Mouse (Mus musculus) embryo, embryonic 10.5 days (tissue): ENCODE measurements at regions not wholly inside any gene's neighbourhood (a gene's known extent, or its start where the extent isn't known, plus 50 kb on each side); places are given as distances from the start of the nearest gene placed in this dataset.
A peak's percentile ranks its signal among the peaks of the same experiment; 100 is the strongest.

Experiments
- DNase-seq: peaks from one replicate; pipeline ENCODE4 v3.0.0-alpha.2; 2015; ENCODE audit warnings: low spot score

- no peak for DNase-seq
Observed at GRCm38 (mm10) chr9:5822234-5822633, 346.1 kb upstream of the Pdgfd start.

DNA sequence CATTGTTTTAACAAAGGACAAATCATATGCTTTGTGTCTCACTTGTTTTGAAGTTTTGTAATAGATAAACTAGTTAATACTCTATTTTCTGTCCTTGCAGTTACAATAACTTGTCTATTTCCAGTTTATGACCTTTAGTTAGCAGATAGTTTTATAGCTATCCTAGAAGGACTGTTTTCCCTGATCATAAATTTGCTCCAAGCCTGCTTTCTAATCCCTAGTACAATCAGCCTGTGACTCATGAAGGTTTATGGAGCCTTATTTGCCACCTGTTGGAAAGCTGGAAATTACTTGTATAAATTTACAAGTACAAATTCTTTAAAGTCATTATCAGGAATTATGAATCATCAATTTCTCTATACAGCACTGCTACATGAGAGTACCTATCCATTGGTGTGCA, 339.5 kb upstream of the Pdgfd start:
- DNase-seq = no peak

DNA sequence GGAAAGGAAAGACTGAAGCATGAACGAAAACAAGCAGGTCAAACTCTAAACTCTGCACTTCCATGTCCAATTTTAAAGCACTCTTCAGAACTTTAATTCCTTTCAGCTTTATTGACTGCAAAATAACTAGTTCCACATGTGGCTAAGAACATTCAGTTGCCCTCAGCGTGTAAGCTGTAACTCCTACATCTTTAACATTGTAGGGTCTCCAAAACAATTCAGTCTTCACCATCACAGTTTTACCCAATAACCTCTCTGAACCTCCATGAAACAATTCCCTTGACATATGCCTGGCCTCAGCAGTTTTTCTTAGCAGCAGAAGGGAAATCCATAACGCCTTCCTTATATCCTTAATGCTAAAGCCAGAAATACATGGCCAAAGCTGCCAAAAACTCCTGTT, 326.0 kb upstream of the Pdgfd start:
- DNase-seq = peak; percentile 8

GRCm38 (mm10) chr9:5879725-5880124, 288.7 kb upstream of the Pdgfd start:
- no peak for DNase-seq

DNA sequence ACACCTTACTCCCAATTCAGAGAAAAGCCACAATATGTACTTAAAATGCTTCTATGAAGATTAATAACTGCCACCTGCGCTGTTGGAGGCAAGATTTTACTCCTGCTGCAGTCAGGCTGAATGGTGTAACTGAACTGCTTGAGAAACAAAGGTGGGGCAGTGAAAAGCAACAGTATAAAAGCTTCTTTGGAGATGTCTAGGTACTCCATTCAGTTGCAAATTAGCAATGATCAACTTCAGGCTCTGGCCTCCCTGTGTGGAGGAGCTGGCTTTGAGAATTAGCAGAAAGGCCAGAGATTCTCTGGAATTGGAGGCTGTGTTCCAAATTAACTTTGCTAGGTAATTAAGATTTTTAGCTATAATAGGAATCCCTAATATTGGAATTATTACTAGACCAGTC, 245.9 kb upstream of the Pdgfd start:
- DNase-seq = no peak

GRCm38 (mm10) chr9:5928166-5928850, 240.1 kb upstream of the Pdgfd start:
- DNase-seq = no peak

GRCm38 (mm10) chr9:5972292-5972691, 196.1 kb upstream of the Pdgfd start:
- DNase-seq = no peak
